Mouse (Mus musculus): ENCODE data around the gene Msmp. TPM values are rescaled to one million over a fixed set of nuclear protein-coding genes. Genes with fewer than 3 reads are reported as not detected.
"Not testable (repeated sequence)": the region's sequence is repeated elsewhere in the genome, so short reads cannot be mapped to it uniquely, and the experiment has no call there.

Msmp gene
- polyA plus RNA-seq, 1 experiment from 2014 or later = not detected

GRCm38 (mm10) chr4:43560976-43561375 lies 23.3 kb downstream of the Msmp start:
- Histone ChIP-seq H3K4me2 (ENCODE audit: low read depth, low read length) (peak overlapping the region; percentile 89), H3K9ac (ENCODE audit: low read depth, low read length) (peak overlapping the region; percentile 94), H3K4me1 (ENCODE audit: control insufficient read depth, low read depth, low read length) (peaks cover 55% of the 10 kb centered on the region), H3K27ac (ENCODE audit: low read length) (peak overlapping the region; percentile 100), H3K27me3 (ENCODE audit: control insufficient read depth, insufficient read depth, low read depth, low read length) (no peaks in the 10 kb centered on the region), H3K9me3 (replicated peaks; ENCODE audit: control insufficient read depth, low read length) (no peaks in the 10 kb centered on the region), H3K4me3 (ENCODE audit: low read depth, low read length) (peak overlapping the region; percentile 92), H3K36me3 (ENCODE audit: control insufficient read depth, insufficient read depth) (peaks cover 24% of the 10 kb centered on the region)
- no peak for ATAC-seq (ENCODE audit: low read depth)
- 4% methylated on average over 2 of the region's 2 CpGs for WGBS (ENCODE audit: insufficient replicate concordance)

- Histone ChIP-seq H3K27me3 (ENCODE audit: control insufficient read depth, insufficient read depth, low read depth, low read length) (no peaks in the 10 kb centered on the region), H3K9me3 (replicated peaks; ENCODE audit: control insufficient read depth, low read length) (no peaks in the 10 kb centered on the region), H3K27ac (ENCODE audit: low read length) (peak overlapping the region; percentile 100), H3K4me1 (ENCODE audit: control insufficient read depth, low read depth, low read length) (peaks cover 55% of the 10 kb centered on the region), H3K9ac (ENCODE audit: low read depth, low read length) (peak overlapping the region; percentile 94), H3K4me2 (ENCODE audit: low read depth, low read length) (peak overlapping the region; percentile 89), H3K36me3 (ENCODE audit: control insufficient read depth, insufficient read depth) (peaks cover 24% of the 10 kb centered on the region), H3K4me3 (ENCODE audit: low read depth, low read length) (peak overlapping the region; percentile 92)
- 9% methylated on average over 6 of the region's 6 CpGs for WGBS (ENCODE audit: insufficient replicate concordance)
- no peak for ATAC-seq (ENCODE audit: low read depth)
Measured at GRCm38 (mm10) chr4:43560243-43560611, 24.1 kb downstream of the Msmp start.

- Histone ChIP-seq H3K4me1 (ENCODE audit: control insufficient read depth, low read depth, low read length) (peaks cover 55% of the 10 kb centered on the region), H3K27me3 (ENCODE audit: control insufficient read depth, insufficient read depth, low read depth, low read length) (no peaks in the 10 kb centered on the region), H3K36me3 (ENCODE audit: control insufficient read depth, insufficient read depth) (peaks cover 25% of the 10 kb centered on the region), H3K4me3 (ENCODE audit: low read depth, low read length) (peak overlapping the region; percentile 92), H3K9me3 (replicated peaks; ENCODE audit: control insufficient read depth, low read length) (no peaks in the 10 kb centered on the region), H3K9ac (ENCODE audit: low read depth, low read length) (peak overlapping the region; percentile 94), H3K27ac (ENCODE audit: low read length) (peak overlapping the region; percentile 100), H3K4me2 (ENCODE audit: low read depth, low read length) (peak overlapping the region; percentile 89)
- no peak for ATAC-seq (ENCODE audit: low read depth)
- 22% methylated on average over 13 of the region's 13 CpGs for WGBS (ENCODE audit: insufficient replicate concordance)
Measured at GRCm38 (mm10) chr4:43559519-43560242, 24.6 kb downstream of the Msmp start.

- peak overlapping the region; percentile 92 for H3K4me3 ChIP-seq (ENCODE audit: low read depth, low read length)
- H3K27me3 ChIP-seq (ENCODE audit: control insufficient read depth, insufficient read depth, low read depth, low read length) = no peaks in the 10 kb centered on the region
- WGBS (ENCODE audit: insufficient replicate concordance) = 7% methylated on average over 13 of the region's 13 CpGs
- H3K4me1 ChIP-seq (ENCODE audit: control insufficient read depth, low read depth, low read length) = peaks cover 51% of the 10 kb centered on the region
- ATAC-seq (ENCODE audit: low read depth) = no peak
- H3K36me3 ChIP-seq (ENCODE audit: control insufficient read depth, insufficient read depth) = peaks cover 33% of the 10 kb centered on the region
- H3K9me3 ChIP-seq (replicated peaks; ENCODE audit: control insufficient read depth, low read length) = no peaks in the 10 kb centered on the region
- peak overlapping the region; percentile 72 for H3K27ac ChIP-seq (ENCODE audit: low read length)
- H3K9ac ChIP-seq (ENCODE audit: low read depth, low read length) = peak overlapping the region; percentile 48
- peak overlapping the region; percentile 89 for H3K4me2 ChIP-seq (ENCODE audit: low read depth, low read length)
Measured at GRCm38 (mm10) chr4:43558631-43559356, 25.5 kb downstream of the Msmp start.

GRCm38 (mm10) chr4:43558028-43558630 lies 26.2 kb downstream of the Msmp start:
- WGBS (ENCODE audit: insufficient replicate concordance) = 8% methylated on average over 5 of the region's 5 CpGs
- peak overlapping the region; percentile 48 for H3K9ac ChIP-seq (ENCODE audit: low read depth, low read length)
- no peak for ATAC-seq (ENCODE audit: low read depth)
- peak overlapping the region; percentile 72 for H3K27ac ChIP-seq (ENCODE audit: low read length)
- no peaks in the 10 kb centered on the region for H3K9me3 ChIP-seq (replicated peaks; ENCODE audit: control insufficient read depth, low read length)
- peak overlapping the region; percentile 92 for H3K4me3 ChIP-seq (ENCODE audit: low read depth, low read length)
- peaks cover 39% of the 10 kb centered on the region for H3K36me3 ChIP-seq (ENCODE audit: control insufficient read depth, insufficient read depth)
- peak overlapping the region; percentile 89 for H3K4me2 ChIP-seq (ENCODE audit: low read depth, low read length)
- H3K4me1 ChIP-seq (ENCODE audit: control insufficient read depth, low read depth, low read length) = peaks cover 44% of the 10 kb centered on the region
- no peaks in the 10 kb centered on the region for H3K27me3 ChIP-seq (ENCODE audit: control insufficient read depth, insufficient read depth, low read depth, low read length)

- H3K4me2 ChIP-seq (ENCODE audit: low read depth, low read length) = no peak overlapping the region
- H3K36me3 ChIP-seq (ENCODE audit: control insufficient read depth, insufficient read depth) = peaks cover 61% of the 10 kb centered on the region
- no peak overlapping the region for H3K27ac ChIP-seq (ENCODE audit: low read length)
- H3K9ac ChIP-seq (ENCODE audit: low read depth, low read length) = no peak overlapping the region
- H3K27me3 ChIP-seq (ENCODE audit: control insufficient read depth, insufficient read depth, low read depth, low read length) = no peaks in the 10 kb centered on the region
- WGBS (ENCODE audit: insufficient replicate concordance) = 76% methylated on average over 7 of the region's 7 CpGs
- H3K9me3 ChIP-seq (replicated peaks; ENCODE audit: control insufficient read depth, low read length) = peaks cover 4% of the 10 kb centered on the region
- H3K4me1 ChIP-seq (ENCODE audit: control insufficient read depth, low read depth, low read length) = peaks cover 38% of the 10 kb centered on the region
- H3K4me3 ChIP-seq (ENCODE audit: low read depth, low read length) = no peak overlapping the region
- ATAC-seq (ENCODE audit: low read depth) = no peak
Measured at GRCm38 (mm10) chr4:43555926-43556325, 28.4 kb downstream of the Msmp start.

GRCm38 (mm10) chr4:43553891-43554290 lies 30.4 kb downstream of the Msmp start:
- Histone ChIP-seq H3K27me3 (ENCODE audit: control insufficient read depth, insufficient read depth, low read depth, low read length) (no peaks in the 10 kb centered on the region), H3K36me3 (ENCODE audit: control insufficient read depth, insufficient read depth) (peaks cover 82% of the 10 kb centered on the region), H3K27ac (ENCODE audit: low read length) (no peak overlapping the region), H3K4me3 (ENCODE audit: low read depth, low read length) (no peak overlapping the region), H3K4me2 (ENCODE audit: low read depth, low read length) (no peak overlapping the region), H3K4me1 (ENCODE audit: control insufficient read depth, low read depth, low read length) (peaks cover 19% of the 10 kb centered on the region), H3K9ac (ENCODE audit: low read depth, low read length) (no peak overlapping the region), H3K9me3 (replicated peaks; ENCODE audit: control insufficient read depth, low read length) (peaks cover 4% of the 10 kb centered on the region)
- no peak for ATAC-seq (ENCODE audit: low read depth)

- H3K4me2 ChIP-seq (ENCODE audit: low read depth, low read length) = no peak overlapping the region
- H3K9ac ChIP-seq (ENCODE audit: low read depth, low read length) = no peak overlapping the region
- no peak overlapping the region for H3K4me3 ChIP-seq (ENCODE audit: low read depth, low read length)
- no peaks in the 10 kb centered on the region for H3K27me3 ChIP-seq (ENCODE audit: control insufficient read depth, insufficient read depth, low read depth, low read length)
- WGBS (ENCODE audit: insufficient replicate concordance) = 94% methylated on average over 5 of the region's 5 CpGs
- H3K9me3 ChIP-seq (replicated peaks; ENCODE audit: control insufficient read depth, low read length) = peaks cover 4% of the 10 kb centered on the region
- H3K27ac ChIP-seq (ENCODE audit: low read length) = no peak overlapping the region
- peaks cover 96% of the 10 kb centered on the region for H3K36me3 ChIP-seq (ENCODE audit: control insufficient read depth, insufficient read depth)
- no peak for ATAC-seq (ENCODE audit: low read depth)
- peaks cover 4% of the 10 kb centered on the region for H3K4me1 ChIP-seq (ENCODE audit: control insufficient read depth, low read depth, low read length)
Measured at GRCm38 (mm10) chr4:43552437-43552836, 31.9 kb downstream of the Msmp start.

- not testable (repeated sequence) for H3K4me1 ChIP-seq (ENCODE audit: control insufficient read depth, low read depth, low read length); H3K9ac ChIP-seq (ENCODE audit: low read depth, low read length); H3K27ac ChIP-seq (ENCODE audit: low read length); H3K9me3 ChIP-seq (replicated peaks; ENCODE audit: control insufficient read depth, low read length); H3K4me3 ChIP-seq (ENCODE audit: low read depth, low read length); H3K4me2 ChIP-seq (ENCODE audit: low read depth, low read length); ATAC-seq (ENCODE audit: low read depth); H3K27me3 ChIP-seq (ENCODE audit: control insufficient read depth, insufficient read depth, low read depth, low read length)
- H3K36me3 ChIP-seq (ENCODE audit: control insufficient read depth, insufficient read depth) = peaks cover 97% of the 10 kb centered on the region
- WGBS (ENCODE audit: insufficient replicate concordance) = 77% methylated on average over 6 of the region's 6 CpGs
Measured at GRCm38 (mm10) chr4:43551854-43552253, 32.4 kb downstream of the Msmp start.
